Mouse (Mus musculus): Measurements from ENCODE around the gene Fgf12.

The Fgf12 gene

DNA sequence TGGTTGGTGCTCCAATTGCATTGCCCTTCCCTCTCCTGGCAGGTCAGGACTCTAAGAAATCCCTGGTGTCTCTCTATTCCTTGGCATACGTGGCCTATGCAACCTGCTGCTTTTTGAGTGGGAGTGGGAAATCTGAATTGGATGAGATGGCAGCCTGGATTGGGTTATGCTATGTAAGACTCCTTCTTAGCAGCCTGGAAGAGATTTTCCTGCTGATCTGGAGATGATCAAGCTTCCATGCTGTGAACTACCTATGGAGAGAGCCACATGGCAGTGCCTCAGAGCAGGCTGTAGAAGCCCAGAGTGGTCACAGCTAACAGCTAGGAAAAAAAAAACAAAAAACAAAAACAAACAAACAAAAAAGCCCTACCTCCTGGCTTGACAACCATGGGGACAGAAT, 277.3 kb downstream of the Fgf12 start:
- in situ Hi-C loops (cut with MboI): no loop called here

DNA sequence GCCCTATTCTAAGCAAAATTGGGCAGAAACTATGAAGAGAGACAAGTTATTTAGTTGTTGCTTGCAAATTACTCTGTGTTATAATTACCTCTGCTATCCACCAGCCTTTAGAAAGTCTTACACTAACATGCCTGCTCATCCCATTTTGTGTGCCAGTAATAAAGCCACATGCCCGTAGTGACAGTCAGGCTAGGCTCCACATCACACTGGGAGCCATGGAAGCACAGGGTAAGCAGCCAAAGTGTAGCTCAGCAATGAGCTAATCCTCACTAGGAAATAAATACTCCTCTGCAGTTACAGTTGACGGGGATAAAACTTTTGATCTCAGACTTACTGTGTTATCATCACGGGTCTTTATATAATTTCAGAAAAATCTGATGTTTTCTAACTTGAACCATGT, 298.0 kb downstream of the Fgf12 start:
- in situ Hi-C loops (cut with MboI): no loop called here

DNA sequence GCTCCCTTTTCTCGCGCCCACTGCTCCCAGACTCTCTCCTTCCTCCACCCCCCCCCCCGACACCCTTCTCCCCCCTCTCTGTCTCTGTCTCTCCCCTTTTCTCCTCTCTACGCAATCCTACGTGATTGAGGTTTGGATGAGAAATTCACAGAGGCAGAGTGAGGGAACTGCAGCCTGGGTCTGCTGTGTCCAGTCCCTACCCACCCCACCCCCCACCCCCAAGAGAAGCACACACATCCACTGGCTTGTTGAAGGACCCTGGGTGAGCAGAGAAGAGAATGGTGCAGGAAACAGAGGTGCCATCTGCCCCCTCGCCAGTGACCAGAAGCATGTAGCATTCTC, 305.8 kb downstream of the Fgf12 start:
- in situ Hi-C loops (cut with MboI): no loop called here

DNA sequence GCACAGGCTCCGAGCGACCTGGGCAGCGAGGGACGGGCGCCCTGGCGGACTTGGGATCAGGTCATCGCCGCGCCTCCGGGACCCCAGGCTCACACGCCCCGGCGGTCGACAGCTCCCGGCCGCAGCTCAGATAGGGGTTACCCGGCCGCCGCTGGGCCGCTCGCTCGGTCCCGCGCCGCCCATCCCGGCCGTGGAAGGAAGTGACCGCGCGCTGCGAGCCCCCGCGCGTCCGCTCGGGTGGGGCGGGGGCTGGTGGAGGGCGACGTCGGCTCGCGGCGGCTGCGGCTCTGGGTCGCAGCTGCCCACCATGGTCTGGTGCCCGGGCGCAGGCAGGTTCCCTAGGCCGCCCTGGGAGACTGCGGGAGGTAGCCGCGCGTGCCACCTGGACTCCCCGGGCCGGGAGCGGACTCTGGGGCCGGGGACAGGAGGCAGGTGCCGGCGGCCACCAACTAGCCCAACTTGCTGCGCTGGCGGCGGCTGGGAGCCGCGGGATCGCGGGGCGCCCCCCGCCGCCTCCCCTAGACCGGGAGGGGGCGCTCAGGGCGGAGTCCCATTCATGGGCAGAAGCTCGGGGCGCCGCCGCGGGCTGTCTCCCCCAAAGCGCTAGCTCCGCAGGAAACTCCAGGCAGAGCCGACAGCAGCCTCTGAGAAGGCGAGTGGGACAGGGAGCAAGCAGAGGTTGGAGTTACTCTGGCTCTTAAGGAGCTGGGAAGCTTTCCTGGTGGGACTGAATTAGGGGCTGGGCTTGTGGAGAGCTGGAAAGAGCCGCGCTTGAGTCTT, 306.3 kb downstream of the Fgf12 start:
- in situ Hi-C loops (cut with MboI): no loop called here

DNA sequence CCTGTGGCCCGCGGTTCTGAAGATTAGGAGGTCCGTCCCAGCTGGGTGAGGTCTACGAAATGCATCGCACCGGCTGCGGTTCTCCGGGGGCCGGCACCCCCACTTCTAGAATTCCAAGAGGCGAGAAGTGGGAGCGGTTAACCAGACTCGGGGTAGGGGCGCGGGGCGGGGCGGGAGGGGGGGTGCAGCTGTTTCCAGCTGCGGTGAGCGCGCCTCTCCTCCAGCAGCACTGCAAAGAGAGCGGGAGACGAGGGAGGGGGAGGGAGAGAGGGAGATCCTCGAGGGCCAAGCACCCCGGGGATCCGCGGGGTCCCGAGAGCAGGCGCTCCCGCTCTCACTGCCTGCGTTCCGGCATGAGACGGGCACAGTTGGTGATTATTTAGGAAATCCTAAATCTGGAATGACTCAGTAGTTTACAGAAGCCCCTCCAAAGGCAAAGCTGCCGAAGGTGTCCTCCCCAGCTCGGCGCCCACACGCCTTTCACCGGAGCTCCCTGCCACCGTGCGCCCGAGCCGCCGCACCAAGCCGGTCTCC, 307.0 kb downstream of the Fgf12 start:
- in situ Hi-C loops (cut with MboI): no loop called here

DNA sequence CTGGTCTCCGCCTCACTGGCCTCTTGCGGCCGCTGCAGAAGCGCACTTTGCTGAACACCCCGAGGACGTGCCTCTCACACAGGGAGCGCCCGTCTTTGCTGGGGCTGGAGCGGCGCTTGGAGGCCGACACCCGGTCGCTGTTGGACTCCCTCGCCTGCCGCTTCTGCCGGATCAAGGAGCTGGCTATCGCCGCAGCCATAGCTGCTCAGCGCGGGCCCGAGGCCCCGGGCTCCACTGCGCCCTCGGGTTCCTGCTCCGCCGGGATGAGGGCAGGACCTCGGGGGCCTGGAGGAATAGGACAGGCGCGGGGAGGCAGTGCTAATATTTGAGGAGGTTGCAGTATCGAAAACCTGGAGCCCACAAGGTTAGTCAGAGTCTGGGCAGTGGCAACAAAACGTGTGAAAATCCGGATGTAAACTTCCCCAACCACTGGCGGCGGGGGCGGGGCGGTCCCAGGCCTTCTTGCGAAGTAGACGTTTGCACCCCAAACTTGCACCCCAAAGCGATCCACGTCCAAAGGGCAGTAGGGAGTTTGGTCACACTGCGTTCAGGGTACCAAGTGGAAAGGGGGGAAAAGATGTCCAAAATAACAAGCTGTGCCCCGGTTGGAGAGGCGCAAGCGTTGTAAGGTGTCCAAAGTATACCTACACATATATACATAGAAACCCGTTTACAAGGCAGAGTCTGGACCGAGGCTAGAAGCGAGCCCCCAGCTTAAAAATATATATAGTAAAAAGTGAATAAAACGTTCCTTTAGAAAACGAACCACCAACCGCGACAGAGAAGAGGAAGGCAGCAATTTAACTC, 307.7 kb downstream of the Fgf12 start:
- in situ Hi-C loops (cut with MboI): no loop called here

DNA sequence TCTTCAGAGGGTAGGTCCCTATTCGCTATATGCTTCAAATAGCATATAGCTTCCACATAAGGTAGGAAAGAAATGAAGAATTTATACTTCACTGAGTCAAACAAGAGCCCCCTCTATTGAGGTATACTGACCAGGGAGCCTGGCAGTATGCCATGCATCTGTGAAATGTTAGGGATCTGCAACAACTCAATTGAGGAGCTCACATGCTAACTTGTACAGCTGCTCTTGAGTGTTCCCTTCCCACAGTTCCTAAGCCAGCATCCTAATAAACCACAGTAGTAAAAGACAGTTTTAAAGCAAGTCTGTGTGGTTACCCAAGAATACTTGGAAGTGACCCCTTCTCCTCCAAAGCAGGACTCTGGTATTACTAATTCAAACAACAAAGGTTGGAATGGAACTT, 331.3 kb downstream of the Fgf12 start:
- in situ Hi-C loops (cut with MboI): no loop called here

DNA sequence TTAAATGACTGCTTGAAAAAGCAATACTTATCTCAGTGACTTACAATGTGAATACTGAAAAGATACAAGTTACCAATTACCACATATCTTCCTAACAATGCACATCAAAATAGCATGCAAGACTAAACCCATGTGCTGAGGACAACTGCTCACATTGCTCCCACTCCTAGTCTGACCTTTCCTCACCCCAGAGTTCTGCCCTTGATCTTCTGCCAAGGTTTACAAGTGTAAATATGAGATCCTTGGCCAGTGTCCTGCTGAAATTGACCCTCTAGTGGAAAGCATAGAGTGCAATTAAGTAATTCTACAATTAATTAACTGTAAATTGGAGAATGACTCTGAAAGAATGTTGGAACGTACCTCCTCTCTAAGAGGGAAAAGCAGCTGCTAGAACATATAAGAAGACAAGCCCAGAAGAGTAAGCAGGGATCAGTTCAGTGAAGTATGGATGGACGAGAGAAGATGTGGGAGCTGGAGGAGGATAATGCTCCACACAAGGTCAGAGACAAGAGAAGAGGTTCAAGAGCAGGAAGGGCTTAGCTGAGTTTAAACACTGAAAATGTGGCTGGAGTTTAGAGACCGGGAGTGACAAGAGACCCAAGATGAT, 333.1 kb downstream of the Fgf12 start:
- in situ Hi-C loops (cut with MboI): no loop called here

DNA sequence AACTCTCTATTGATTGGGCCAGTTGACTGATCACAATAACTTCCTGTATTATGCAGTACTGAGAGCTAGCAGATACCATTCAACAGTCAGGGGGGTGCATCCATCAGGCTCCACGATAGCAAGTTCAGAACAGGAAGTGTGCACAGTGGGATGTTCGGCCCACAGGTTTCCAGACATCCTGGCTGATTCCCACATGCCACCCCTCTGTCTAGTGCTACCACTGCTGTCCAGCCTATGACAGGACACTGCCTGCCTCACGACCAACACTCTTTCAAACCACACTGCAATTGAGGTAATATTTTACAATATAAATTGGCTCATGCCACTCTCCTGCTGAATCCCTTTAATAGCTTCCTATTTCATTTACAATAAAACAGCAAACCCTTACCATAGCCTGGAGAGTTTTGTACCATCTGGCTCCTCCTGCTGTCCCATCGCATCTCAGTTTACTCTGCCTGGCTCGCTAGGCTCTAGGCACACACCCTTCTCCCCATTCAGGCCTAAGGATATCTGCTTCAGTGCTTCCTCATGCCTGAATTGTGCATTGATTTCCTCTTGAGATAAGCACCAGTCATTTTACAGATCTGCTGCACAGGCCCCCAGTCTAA, 341.6 kb downstream of the Fgf12 start:
- in situ Hi-C loops (cut with MboI): no loop called here

DNA sequence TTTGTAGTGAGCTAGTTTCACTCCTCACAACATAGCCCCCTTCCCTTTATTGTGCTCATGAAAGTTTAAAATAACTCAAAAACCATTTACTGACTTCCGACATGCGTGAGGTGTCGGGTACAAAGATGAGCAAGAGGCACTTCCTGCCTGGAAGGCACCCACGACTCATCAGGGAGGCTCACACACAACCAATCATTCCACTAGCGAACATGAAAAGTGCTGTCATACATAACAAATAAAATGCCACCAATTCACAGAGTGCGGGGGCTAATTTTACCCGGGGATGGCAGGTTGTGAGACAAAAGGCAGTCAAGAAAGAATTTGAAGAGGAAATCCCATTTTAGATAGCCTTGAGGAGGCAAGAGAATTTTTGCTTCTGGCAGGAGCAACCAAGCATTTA, 344.6 kb downstream of the Fgf12 start:
- in situ Hi-C loops (cut with MboI): no loop called here

DNA sequence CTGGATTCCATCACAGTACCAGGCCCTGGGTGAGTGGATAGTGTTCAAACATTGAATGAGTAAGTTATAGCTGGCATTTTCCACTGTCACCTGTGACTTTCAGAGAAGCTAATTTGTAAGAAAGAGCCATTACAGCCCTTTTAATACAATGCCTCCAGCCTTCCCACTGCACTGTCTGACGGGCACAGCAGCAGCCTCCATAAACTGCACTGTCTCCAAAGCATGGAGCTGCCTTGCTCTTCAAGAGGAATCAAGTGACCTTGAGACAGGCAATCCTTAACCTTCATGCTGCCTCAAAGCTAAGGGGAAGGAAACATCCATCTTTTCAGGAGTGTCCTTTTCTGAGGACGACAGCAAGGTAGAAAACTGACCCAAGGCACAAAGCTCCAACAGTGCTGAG, 345.0 kb downstream of the Fgf12 start:
- in situ Hi-C loops (cut with MboI): no loop called here

DNA sequence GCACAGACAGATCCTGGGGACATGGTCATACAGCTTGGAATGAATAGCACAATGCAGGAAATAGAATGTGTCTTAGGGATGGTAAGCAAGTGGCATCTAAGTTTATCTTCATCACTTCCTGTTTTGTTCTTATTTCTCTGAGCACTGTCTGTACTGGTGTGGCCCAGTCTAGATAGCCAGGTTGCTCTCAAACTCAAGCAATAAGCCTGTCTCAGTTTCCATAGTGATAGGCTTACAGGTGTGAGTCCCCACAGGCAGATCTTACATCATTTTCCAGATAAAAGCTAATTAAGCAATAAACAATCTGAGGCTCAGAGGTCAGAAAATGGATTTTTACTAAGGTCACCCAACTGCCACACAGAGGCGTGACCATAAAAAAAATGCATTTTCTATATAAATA, 348.7 kb downstream of the Fgf12 start:
- in situ Hi-C loops (cut with MboI): no loop called here

DNA sequence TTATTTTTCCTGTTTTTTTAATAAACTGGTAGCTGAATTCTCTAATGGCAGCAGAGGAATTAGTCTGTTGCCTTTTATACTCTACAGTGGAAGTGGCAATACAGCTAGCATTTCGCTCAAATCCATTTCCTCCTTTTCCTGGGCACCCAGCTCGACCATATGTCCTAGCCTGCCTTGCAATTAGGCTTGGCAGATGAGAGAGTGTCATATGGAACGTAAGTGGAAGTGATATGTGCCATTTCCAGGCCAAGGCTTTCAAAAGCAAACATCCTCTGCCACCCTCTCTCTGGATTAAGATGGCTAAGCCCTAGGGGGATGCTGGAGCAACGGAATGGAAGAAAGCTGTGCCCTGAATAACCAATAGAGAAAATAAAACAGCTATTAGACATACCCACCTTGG, 350.2 kb downstream of the Fgf12 start:
- in situ Hi-C loops (cut with MboI): no loop called here

DNA sequence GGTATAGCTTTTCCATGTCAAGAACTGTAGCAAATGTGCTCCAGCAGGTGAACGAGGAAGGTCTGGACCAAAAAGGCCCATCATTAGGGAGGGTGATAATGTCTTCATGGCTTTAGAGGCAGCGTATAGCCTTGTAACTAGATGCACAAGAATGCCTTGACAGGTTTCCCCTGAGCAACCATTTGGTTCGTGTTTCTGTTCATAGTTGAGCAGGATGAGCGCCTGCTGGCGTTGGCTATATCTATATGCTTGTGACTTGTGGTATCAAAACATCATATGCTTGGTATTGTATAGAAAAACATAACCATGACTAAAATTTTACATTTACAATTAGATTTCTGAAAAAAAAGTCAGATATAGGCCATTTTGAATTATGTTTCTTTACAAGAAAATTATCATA, 361.6 kb downstream of the Fgf12 start:
- in situ Hi-C loops (cut with MboI): no loop called here

DNA sequence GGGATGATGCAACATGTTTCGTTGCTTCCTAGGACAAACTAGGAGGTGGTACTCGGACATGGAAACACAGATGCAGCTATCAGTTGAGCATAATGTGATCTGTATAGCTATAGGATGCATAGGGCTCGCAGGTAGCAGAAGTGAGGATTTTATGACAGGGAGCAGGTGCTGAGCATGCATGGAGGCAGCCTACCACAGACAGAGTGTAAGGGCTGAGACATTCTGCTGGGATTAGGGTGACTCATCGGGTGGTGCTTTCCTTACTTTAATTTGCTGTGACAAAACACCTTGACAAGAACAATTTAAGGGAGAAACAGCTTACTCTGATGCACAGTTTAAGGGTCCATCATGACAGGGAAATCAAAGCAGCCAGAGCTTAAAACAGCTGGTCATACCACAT, 363.8 kb downstream of the Fgf12 start:
- in situ Hi-C loops (cut with MboI): no loop called here

DNA sequence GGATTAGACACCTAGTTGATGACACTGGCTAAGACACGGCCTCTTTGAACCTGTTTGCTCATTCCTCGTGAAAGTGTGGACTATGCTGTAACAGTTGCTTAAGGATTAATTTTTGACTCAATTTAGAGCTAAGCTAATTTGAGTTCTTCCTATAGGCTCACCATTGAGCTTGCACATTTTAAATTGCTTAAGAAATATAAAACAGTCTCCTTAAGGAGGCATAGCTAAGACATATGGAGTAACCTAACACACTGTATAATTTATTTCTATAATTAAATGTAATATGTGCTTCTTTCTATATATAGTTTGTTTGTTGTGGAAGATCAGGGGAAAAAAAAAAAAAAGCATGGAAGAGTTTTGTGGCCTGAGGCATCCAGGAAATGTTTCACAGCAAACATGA, 378.1 kb downstream of the Fgf12 start:
- in situ Hi-C loops (cut with MboI): no loop called here

DNA sequence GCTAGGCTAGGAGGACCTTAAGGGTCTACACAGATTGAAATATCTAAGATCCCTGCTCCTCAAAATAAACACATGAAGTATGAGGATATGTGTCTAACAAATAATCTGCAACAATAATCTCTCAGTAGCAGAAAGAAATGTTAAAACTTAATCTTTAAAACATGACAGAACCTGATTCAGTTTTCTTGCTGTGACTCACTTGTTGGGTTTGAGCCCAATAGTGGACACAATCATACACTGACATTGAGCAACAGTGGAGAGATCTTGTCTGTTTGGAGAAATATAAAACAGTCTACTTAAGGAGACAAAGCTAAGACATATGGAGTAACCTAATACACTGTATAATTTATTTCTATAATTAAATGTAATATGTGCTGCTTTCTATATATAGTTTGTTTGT, 379.6 kb downstream of the Fgf12 start:
- in situ Hi-C loops (cut with MboI): no loop called here

DNA sequence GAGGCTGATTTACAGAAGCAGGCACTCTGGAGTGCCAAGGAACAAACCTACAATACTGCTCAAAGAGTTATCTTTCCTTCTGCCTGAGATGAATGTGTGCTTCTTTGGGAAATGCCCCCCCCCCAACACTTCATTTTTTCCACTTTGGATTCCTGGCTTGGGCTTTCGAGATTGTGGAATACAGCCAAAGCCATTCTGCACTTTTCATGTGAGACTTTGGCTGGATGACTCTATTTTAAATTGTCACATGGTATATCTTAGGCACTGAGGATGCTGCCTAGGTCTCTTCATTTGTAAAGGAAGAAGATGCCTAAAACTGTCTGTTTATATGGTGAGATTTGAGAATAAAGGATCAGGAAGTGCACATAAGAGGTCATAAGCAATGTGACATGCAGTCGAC, 402.2 kb downstream of the Fgf12 start:
- in situ Hi-C loops (cut with MboI): no loop called here

DNA sequence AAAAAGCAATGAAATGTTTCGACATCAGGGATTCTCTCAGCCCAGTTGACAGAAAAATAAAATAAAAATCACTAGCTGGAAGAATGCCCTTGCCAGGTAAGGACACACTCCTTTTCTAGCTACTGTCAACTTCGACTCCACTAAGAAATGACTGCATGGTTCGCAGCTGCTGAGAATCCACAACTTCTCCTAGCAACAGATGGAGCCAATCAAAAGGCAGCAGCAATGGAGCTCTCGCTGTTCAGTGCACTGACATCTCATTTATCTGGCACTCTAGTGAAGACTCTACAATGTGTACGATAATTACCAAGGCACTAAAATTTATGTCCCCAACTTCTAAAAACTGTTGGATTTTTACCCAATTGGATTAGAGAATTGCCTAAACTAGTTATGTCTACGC, 407.5 kb downstream of the Fgf12 start:
- in situ Hi-C loops (cut with MboI): no loop called here

DNA sequence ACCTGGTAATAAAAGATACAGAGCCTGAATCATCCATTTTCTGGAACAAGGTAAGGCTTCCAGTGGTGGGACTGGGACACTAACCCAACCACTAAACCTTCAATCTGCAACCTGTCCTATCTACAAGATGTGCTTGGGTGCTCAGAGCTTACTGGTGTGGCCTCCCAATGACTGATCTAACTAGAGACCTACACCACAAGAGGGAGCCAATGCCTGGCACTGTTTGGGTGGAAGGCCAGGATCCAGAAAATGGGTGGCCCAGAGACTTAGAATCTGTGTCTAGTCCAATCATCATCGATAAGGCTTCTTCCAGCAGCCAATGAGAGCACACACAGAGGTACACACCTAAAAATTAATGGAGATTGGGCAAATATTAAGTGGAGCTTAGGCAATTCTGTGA, 414.9 kb downstream of the Fgf12 start:
- in situ Hi-C loops (cut with MboI): no loop called here

DNA sequence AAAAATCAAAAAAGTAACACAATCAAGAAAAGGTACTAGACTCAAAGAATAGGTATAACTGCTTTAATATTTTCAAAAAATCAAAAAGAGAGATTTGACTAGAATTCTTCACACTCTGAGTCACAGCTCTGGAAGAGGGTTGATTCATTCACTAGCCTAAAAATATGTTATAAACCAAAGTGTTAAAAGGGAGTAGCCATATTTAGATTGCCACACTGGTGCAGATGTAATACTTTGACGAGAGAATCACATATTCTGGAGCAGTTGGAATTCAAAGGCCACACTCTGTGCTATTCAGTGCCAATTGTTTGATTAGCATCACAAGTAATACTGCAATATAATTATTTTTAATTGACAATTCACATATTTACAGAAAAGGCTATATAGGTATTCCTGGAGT, 416.2 kb downstream of the Fgf12 start:
- in situ Hi-C loops (cut with MboI): no loop called here

DNA sequence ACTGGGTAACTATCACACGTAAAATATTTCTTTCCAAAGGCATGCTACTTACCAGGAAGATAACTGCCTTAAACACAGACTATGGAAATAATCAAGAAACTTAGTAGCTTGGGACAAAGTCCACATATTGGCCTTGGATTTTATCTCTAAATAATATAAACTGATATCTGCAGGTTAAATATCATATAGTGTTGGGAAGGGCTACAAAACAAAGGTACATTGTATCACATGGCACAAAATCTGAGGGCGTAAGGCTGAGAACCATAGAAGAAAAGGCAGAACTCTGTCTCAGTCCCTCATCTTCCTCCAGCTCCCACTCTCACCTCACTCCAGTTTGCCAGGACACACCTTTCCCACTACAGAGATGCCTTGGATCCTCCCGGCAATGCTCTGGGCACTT, 417.8 kb downstream of the Fgf12 start:
- in situ Hi-C loops (cut with MboI): no loop called here

DNA sequence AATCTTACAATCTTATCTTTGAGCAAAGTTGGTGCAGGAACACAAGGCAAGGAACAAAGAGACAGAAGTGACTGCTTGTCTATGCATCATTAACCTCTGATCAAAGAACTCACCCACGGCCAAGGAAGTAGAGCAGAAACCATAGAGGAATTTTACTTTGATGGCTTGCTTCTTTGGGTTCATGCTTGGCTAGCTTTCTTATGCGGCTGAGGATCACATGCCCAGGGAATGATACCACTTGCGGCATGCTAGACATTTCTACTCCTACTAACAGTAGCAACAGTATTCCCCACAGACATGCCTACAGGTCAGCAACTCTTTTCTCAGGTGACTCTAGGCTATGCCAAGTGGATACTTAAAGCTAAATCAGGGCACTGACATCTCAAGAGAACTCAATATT, 429.3 kb downstream of the Fgf12 start:
- in situ Hi-C loops (cut with MboI): no loop called here

Data from mature B cell (primary cell).